Mouse (Mus musculus): Measurements from ENCODE around the gene Slfnl1.

The Slfnl1 gene

DNA sequence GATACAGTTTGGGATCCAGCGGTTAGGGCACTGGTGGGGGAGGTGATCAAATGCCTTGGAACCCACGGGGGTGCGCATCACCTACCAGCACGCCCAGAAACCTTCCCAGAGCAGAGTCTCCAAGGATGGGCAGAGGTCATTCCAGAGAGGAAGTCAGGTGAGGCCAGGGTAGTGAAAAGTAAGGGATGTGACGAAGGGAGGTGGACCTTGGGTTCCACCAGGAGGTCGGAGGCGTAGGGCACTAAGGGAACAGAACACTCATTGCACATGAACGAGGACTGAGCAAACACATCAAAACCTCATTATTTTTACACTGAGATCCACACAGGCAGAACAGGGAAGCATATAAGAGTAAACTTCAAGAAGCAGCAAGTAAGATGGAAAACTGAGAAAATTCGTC is 49.7 kb downstream of the Slfnl1 start:
- no peak for DNase-seq (ENCODE audit: low read depth, low spot score)

All from c-Kit-negative CD71-positive TER-119-positive erythroid progenitor cells, embryonic 14.5 days (primary cell).